Mouse (Mus musculus) bone marrow macrophage, adult 2 months (primary cell): ENCODE measurements around the gene Barx2.

Experiments
- CTCF ChIP-seq: IDR thresholded peaks from 2 replicates; pipeline ENCODE4 v1.5.1; 2012; ENCODE audit warnings: low read depth, mild to moderate bottlenecking, low read length, moderate library complexity
- POLR2A ChIP-seq: IDR thresholded peaks from 2 replicates; pipeline ENCODE4 v1.6.1; 2012; ENCODE audit warnings: mild to moderate bottlenecking, low read depth, low read length, borderline replicate concordance

DNA sequence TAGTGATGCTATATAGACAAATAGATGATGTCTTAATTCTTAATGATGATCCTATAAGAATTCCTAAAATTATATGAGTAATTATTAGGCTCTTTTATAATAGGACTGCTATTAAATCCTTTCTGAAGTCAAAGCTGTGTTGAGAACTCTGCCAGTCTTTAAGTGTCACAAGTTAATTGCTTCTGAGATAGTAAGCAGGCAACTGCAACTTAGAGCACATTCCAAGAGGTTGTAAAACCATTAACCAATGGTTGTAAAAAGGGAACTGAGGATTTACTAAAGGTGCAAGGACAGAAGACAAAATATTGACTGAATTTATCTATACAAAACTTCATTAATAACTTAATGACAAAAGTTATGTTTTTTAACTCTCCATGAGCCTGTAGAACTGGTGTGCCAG, 44.9 kb upstream of the Barx2 start:
- TF ChIP-seq POLR2A (no peak), CTCF (no peak)
